Mouse (Mus musculus): ENCODE measurements around the gene Irak2.
A peak's percentile ranks its signal among the peaks of the same experiment; 100 is the strongest.
"Not testable (repeated sequence)": the region's sequence is repeated elsewhere in the genome, so short reads cannot be mapped to it uniquely, and the experiment has no call there.

Irak2 gene

DNA sequence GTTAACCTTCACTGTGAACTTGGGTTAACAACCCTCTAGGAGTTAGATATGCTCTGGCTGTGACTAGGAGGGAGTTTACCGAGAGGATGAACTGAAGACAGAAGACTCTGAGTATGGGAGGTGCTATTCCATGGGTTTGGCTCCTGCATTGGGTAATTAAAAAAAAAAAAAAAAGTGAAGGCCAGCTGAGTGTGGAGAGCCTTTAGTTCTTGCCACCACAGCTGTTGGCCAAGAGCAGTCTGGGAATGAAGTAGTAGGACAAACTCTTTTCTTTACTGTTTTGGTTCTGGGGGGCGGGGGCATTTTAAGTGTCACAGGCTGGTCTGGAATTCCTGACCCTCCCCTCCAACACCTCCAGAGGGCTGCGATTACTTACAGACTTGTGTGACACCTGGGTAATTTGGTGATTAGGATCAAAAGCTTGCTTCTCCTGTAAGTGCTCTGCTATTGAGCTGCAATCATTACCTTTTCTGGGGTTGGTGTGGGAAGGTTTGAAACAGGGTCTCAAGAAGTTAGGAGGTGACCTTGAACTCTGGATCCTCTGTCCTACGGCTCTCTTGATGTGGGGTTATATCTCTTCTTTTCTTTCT lies 57.6 kb downstream of the Irak2 start:
- DNase-seq (ENCODE audit: low spot score in 2 of 2) = peak in 1 of 2 experiments; percentile 26

DNA sequence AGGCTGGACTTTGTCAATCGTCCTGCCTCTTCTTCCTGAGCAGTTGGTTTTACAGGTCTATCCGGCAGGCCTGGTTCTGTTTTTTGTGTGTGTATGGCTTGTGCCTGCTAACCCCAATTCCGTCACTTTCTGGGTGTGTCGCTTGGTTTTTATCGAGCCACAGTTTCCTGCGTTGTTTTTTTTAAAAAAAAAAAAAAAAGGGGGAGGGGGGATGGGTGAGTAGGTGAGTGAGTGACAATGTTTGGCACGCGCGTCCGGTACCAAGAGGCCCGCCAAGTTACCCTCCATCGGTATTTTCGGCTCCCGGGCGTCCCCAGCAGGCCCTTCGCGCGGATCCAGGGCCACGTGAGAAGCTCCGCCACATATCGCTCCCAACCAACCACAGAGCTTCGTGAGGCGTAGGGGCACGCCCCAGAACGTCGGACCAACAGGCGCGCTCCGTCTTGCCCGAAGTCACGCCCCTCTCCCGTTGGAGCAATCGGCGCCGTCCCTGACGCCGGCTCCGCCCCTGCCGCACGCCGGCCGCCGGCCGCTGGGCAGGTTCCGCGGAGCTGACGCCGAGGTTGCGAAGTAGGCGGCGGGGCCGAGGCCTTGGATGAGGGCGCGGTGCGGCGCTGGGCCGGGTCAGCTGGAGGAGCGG lies 58.4 kb downstream of the Irak2 start, which contains the start of gene Tatdn2:
TSS of gene Tatdn2 (plus strand) at position 469 of the 640 bp plus-strand sequence.
- peak; percentile 98 to 99 for DNase-seq (ENCODE audit: low spot score in 2 of 2)

DNA sequence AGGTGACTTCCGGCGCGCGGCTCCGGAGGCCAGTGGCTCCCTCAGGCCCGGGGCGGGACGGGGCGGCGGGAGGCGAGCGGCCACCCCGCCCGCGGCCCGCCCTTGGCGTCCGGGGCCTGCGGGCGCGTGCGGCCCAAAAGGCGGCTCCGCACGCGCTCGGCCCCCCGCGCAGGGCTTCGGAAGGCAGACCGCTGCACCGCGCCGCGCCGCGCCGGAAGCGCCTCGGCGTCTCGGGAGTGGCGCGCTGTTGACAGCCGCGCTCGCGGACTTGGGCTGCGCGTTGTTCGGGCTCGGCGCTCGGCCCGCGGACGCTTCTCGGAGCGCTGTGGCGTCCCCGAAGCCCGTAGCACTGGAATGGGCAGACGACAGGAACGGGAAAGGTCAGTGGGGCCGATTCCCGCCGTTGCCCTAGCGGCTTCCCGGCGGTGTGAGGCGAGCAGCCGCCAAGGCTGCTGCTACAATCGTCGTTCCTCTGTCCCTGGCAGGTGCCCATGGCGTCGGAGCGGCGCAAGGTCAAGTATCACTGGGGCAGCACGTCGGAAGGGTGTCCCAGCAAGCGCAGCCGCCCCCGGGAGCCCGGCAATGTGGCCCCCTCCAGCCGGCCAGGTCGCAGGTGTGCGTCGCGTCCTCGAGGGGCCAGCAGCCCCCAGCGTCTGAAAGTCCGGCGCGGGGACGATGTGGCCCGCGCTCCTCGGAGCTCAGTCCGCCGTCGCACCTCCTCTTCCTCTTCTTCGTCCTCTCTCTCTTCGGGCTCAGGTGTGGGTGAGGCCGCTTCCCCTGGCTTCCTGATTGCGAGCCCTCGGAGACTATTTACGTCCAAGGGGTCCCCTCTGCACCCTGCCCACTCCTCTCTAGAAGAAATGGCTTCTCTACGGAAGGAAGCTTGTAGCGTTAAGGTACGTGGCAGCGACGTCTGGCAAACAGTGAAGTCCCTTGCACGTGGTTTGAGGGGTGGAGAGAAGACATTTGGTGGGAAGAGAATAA lies 59.2 kb downstream of the Irak2 start:
- DNase-seq (ENCODE audit: low spot score in 2 of 2) = peak in 1 of 2 experiments; percentile 20

DNA sequence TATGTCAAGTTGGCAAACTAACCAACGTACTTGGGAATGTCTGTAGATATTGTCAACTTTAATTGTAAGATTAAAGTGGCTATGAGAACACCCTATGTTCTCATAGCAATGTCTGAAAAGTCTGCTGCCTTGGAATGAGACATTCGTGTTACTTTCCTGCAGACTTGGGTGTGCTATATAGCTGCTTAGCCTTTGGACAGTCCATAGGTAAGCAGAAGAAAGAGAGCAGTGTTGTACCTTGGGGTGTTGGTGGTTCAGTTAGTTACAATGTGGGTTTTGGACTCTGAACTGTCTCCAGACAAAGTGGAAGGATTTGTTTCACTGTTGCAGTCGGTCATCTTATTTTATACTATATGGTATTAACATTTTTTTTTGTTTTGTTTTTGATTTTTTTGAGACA lies 74.5 kb downstream of the Irak2 start:
- no peak for DNase-seq (ENCODE audit: low spot score in 2 of 2)

GRCm38 (mm10) chr6:113713389-113713788 lies 75.1 kb downstream of the Irak2 start:
- not testable (repeated sequence) for DNase-seq (ENCODE audit: low spot score in 2 of 2)

DNA sequence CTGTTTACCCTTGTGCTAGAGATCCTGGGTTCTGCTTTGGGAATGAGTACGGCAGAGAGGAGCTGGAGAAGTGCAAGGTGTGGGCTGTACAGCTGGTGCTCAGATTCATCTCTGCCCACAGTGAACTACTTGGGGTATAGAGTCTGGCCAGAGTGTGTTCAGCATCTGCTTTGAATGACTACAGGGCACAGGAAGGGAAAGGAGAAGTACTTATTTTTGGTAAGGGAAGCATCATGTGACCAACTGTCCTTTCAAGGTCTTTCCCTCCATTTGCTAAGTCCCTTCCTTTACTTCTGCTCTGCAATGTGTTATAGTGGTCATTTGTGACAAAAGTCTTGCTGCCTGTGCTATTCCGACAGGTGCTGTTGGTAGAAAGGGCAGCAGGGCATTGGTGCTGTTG lies 76.0 kb downstream of the Irak2 start:
- DNase-seq (ENCODE audit: low spot score in 2 of 2) = no peak

- no peak for DNase-seq (ENCODE audit: low spot score in 2 of 2)
These were observed 76.5 kb downstream of the Irak2 start for GRCm38 (mm10) chr6:113714797-113715196.

GRCm38 (mm10) chr6:113717541-113717940 lies 79.3 kb downstream of the Irak2 start:
- no peak for DNase-seq (ENCODE audit: low spot score in 2 of 2)

DNA sequence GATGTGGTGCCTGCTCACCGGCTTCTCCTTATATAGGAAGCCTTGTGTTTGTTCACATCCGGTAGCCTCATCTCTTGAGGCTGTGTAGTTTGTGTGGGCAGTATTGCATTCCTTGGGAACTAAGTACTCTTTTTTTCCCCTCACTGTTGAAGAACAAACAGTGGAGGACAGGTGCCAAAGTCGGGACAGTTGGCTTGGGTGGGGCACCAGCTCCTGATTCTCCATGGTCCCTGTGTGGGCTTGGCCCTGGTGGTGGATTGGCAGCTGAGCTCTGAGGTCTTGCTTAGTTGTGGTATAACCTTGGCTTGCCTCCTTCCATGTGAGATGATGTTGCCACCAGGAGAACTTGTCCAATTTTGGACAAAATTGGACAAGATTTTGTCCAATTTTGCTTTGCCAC lies 81.6 kb downstream of the Irak2 start, which contains the start of gene Ghrl:
TSS of gene Ghrl (minus strand) at position 3 of the 400 bp plus-strand sequence.
- DNase-seq (ENCODE audit: low spot score in 2 of 2) = no peak

DNA sequence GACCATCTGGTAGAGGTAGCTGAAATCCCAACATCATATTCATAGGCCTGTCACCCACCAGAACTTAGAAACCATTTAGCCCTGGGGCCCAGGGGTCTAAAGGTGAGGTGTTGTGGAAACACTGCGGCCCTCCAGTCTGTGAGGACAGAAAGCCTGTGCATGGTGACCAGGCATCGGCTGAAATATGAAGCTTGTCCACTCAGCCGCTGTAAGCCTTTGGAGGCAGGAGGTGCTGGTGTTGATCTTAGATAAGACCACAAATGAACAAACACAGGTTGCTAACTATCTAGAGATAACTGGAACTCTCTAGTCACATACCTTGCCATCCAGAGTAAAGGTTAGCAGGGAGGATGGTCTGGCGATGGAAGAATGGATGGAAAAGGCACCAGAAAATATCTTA lies 82.8 kb downstream of the Irak2 start:
- DNase-seq (ENCODE audit: low spot score in 2 of 2) = no peak

- DNase-seq (ENCODE audit: low spot score in 2 of 2) = no peak
These were observed 89.9 kb downstream of the Irak2 start for GRCm38 (mm10) chr6:113728181-113728580.

- no peak for DNase-seq (ENCODE audit: low spot score in 2 of 2)
These were observed 93.0 kb downstream of the Irak2 start for GRCm38 (mm10) chr6:113731296-113731695.

GRCm38 (mm10) chr6:113737318-113738046 lies 99.2 kb downstream of the Irak2 start:
- no peak for DNase-seq (ENCODE audit: low spot score in 2 of 2)

DNA sequence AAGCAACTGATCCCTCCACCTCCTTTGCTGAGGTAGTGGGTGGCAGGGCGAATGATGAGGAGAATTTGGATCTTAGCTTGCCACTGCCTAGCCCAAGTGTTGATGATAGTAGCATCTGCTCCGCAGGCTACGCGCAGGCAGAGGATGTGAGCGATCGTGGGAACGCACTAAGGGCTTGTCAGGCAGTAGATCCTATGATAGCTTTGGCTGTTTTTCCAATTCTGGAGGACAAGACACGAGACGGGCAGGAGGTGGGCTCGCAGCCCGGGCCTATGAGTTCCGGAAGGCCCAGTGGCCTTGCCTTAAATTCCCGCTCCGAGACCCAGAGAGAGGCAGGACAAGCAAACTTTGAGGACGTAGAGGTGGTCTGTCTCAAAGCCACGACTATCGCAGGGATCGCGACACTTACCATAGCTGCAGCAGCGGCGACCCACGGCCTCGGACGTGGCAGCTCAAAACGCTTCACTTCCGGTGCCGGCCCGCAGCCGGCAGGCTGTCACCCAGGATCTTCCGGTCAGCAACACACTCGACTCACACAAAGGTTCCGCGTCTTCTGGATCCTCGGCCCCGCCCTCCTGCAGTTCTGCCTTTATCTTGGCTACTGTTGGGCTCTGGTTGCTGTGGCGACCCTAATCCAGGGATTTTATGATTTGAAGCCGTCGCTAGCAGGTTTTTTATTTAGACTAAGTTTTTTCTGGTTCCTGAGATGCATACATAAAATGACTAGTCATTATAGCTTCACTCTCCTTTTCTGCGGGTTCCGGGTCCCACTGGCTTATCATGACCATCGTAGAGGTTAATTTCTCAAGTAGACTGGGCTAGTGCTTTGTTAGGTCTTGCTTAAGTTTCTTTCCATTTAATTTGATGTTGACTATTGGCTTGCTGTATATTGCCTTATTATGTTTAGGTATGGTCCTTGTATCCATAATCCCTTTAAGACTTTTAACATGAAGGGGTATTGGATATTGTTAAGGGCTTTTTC lies 102.3 kb downstream of the Irak2 start, which contains the start of gene Sec13:
TSS of gene Sec13 (minus strand) at position 508 of the 982 bp plus-strand sequence.
- peak; percentile 75 to 85 for DNase-seq (ENCODE audit: low spot score in 2 of 2)

DNA sequence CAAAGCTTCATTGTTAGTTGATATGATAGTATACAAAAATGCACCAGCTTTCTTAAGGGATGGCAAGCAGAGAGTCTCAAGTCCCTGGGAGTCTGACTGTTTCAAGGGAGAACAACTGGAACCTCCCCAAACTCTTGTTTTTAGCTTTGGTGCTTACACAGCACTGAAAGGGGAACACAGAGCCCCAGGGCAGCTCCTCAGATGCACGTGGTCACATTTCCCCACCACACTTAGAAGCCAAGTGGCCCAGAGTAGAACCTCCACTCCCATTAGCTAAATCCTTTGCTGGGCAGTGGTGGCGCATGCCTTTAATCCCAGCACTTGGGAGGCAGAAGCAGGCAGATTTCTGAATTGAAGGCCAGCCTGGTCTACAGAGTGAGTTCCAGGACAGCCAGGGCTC lies 103.2 kb downstream of the Irak2 start:
- DNase-seq (ENCODE audit: low spot score in 2 of 2) = no peak

GRCm38 (mm10) chr6:113742321-113742720 lies 104.1 kb downstream of the Irak2 start:
- DNase-seq (ENCODE audit: low spot score in 2 of 2) = no peak

DNA sequence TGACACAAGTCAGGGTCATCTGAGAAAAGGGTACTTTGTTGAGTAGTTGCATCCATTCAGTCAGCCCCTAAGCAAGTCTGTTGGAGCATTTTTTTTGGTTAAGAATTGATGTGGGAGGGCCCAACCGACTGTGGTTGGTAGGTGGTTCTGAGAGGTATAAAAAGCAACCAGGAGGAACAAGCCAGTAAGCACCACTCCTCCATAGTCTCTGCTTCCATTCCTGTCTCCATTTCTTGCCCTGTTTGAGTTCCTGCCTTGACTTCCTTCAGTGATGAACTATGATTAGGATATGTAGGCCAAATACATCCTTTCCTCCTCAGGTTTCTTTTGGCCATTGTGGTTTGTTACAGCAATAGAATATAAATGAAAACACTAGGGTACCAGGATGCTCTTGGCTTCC lies 104.8 kb downstream of the Irak2 start:
- DNase-seq (ENCODE audit: low spot score in 2 of 2) = no peak
